Mouse (Mus musculus) MEL (cell line): ENCODE data around the gene Ceacam19. TPM values are rescaled to one million over a fixed set of nuclear protein-coding genes. Genes with fewer than 3 reads are reported as not detected.

Experiments used
- DNase-seq: peaks from one replicate; pipeline ENCODE4 v3.0.0; 2011; ENCODE audit warnings: low read depth, low spot score
- H3K27ac ChIP-seq: 2 replicates; pipeline ENCODE4 v1.5.1; 2012; ENCODE audit warnings: low read depth, mild to moderate bottlenecking, control low read depth, low read length, moderate library complexity; ENCODE audit not compliant: control insufficient read depth
- H3K27me3 ChIP-seq, 2 experiments: fragments of 150-350 bp in 1 of 2; sonication (generic) in 1 of 2; 2 replicates each; pipeline ENCODE4 v1.6.1; 2012; ENCODE audit warnings: low read length in 2 of 2, mild to moderate bottlenecking in 2 of 2, improper control_type of control experiment in 1 of 2, moderate library complexity in 1 of 2; ENCODE audit not compliant: insufficient read depth in 2 of 2, control insufficient read depth in 1 of 2
- H3K36me3 ChIP-seq, 2 experiments: 2 replicates each; pipeline ENCODE4 v1.6.1; 2012 to 2014; ENCODE audit warnings: low read length in 2 of 2, improper control_type of control experiment in 1 of 2, inconsistent platforms in 1 of 2, mild to moderate bottlenecking in 1 of 2; ENCODE audit not compliant: insufficient read depth in 2 of 2, control insufficient read depth in 1 of 2
- H3K4me1 ChIP-seq, 2 experiments: fragments of 150-350 bp in 1 of 2; sonication (generic) in 1 of 2; 2 replicates each; pipeline ENCODE4 v1.6.1; 2012; ENCODE audit warnings: low read length in 2 of 2, improper control_type of control experiment in 1 of 2, mild to moderate bottlenecking in 1 of 2; ENCODE audit not compliant: insufficient read depth in 2 of 2, control insufficient read depth in 1 of 2
- H3K4me3 ChIP-seq, 2 experiments: fragments of 150-350 bp in 1 of 2; sonication (generic) in 1 of 2; 2 replicates each; pipeline ENCODE4 v1.5.1; 2012; ENCODE audit warnings: low read depth in 2 of 2, low read length in 2 of 2, mild to moderate bottlenecking in 2 of 2, moderate library complexity in 2 of 2, control low read depth in 1 of 2, improper control_type of control experiment in 1 of 2; ENCODE audit not compliant: control insufficient read depth in 1 of 2, insufficient read depth in 1 of 2
- H3K79me2 ChIP-seq: 2 replicates; pipeline ENCODE4 v1.6.1; 2012; ENCODE audit warnings: mild to moderate bottlenecking, low read length, moderate library complexity; ENCODE audit not compliant: control insufficient read depth, poor library complexity, insufficient read depth
- H3K9ac ChIP-seq: 2 replicates; pipeline ENCODE4 v1.6.1; 2012; ENCODE audit warnings: low read depth, mild to moderate bottlenecking, control low read depth, low read length, moderate library complexity; ENCODE audit not compliant: control insufficient read depth, poor library complexity, severe bottlenecking
- H3K9me3 ChIP-seq: fragments of 150-350 bp; sonication (generic); replicated peaks from 2 replicates; pipeline ENCODE4 v1.6.1; 2012; ENCODE audit warnings: mild to moderate bottlenecking, low read length, improper control_type of control experiment, moderate library complexity; ENCODE audit not compliant: insufficient read depth
- CHD1 ChIP-seq: IDR thresholded peaks from 2 replicates; pipeline ENCODE4 v1.6.1; 2012; ENCODE audit warnings: low read depth, mild to moderate bottlenecking, inconsistent platforms, low read length, improper control_type of control experiment
- CTCF ChIP-seq, 3 experiments: IDR thresholded peaks in 2 of 3; conservative IDR thresholded peaks in 1 of 3; 2 replicates each; pipeline ENCODE4 v1.5.1; 2011 to 2012; ENCODE audit warnings: low read length in 3 of 3, low read depth in 2 of 3, mild to moderate bottlenecking in 2 of 3, improper control_type of control experiment in 1 of 3, inconsistent platforms in 1 of 3, mixed read lengths in 1 of 3, moderate library complexity in 1 of 3; ENCODE audit not compliant: control insufficient read depth in 1 of 3, insufficient read depth in 1 of 3, poor library complexity in 1 of 3, severe bottlenecking in 1 of 3
- E2F4 ChIP-seq: IDR thresholded peaks from 2 replicates; pipeline ENCODE4 v1.6.1; 2011; ENCODE audit warnings: low read depth, low read length, improper control_type of control experiment, borderline replicate concordance
- EP300 ChIP-seq, 2 experiments: IDR thresholded peaks; 2 replicates each; pipeline ENCODE4 v1.6.1; 2011; ENCODE audit warnings: improper control_type of control experiment in 2 of 2, low read length in 2 of 2, low read depth in 1 of 2, mild to moderate bottlenecking in 1 of 2
- HCFC1 ChIP-seq: IDR thresholded peaks from 2 replicates; pipeline ENCODE4 v1.6.1; 2012; ENCODE audit warnings: low read depth, mild to moderate bottlenecking, inconsistent platforms, low read length, improper control_type of control experiment, moderate library complexity
- JUND ChIP-seq: IDR thresholded peaks from 2 replicates; pipeline ENCODE4 v1.6.1; 2011; ENCODE audit warnings: low read depth, mild to moderate bottlenecking, improper control_type of control experiment, low read length
- MAX ChIP-seq: IDR thresholded peaks from 2 replicates; pipeline ENCODE4 v1.6.1; 2011; ENCODE audit warnings: low read length, improper control_type of control experiment
- MYB ChIP-seq: IDR thresholded peaks from 2 replicates; pipeline ENCODE4 v1.6.1; 2011; ENCODE audit warnings: mild to moderate bottlenecking, low read depth, low read length, improper control_type of control experiment
- MYC ChIP-seq: IDR thresholded peaks from 2 replicates; pipeline ENCODE4 v1.6.1; 2011; ENCODE audit warnings: low read depth, mild to moderate bottlenecking, low read length, improper control_type of control experiment, moderate library complexity
- NRF1 ChIP-seq: IDR thresholded peaks from 2 replicates; pipeline ENCODE4 v1.6.1; 2014; ENCODE audit warnings: low read depth, mild to moderate bottlenecking, inconsistent platforms, low read length, improper control_type of control experiment, moderate library complexity; ENCODE audit not compliant: poor library complexity, insufficient read depth, severe bottlenecking
- POLR2AphosphoS2 ChIP-seq: IDR thresholded peaks from 2 replicates; pipeline ENCODE4 v1.6.1; 2011; ENCODE audit warnings: low read length, improper control_type of control experiment
- RAD21 ChIP-seq: IDR thresholded peaks from 2 replicates; pipeline ENCODE4 v1.6.1; 2011; ENCODE audit warnings: mild to moderate bottlenecking, low read depth, low read length, improper control_type of control experiment
- TAL1 ChIP-seq: IDR thresholded peaks from 2 replicates; pipeline ENCODE4 v1.6.1; 2012; ENCODE audit warnings: mild to moderate bottlenecking, inconsistent platforms, low read length, moderate library complexity, mixed read lengths
- TCF12 ChIP-seq: IDR thresholded peaks from 2 replicates; pipeline ENCODE4 v1.6.1; 2014; ENCODE audit warnings: low read depth, mild to moderate bottlenecking, inconsistent platforms, low read length, improper control_type of control experiment, moderate library complexity
- USF2 ChIP-seq, 2 experiments: IDR thresholded peaks; 2 replicates each; pipeline ENCODE4 v1.6.1; 2011 to 2012; ENCODE audit warnings: improper control_type of control experiment in 2 of 2, low read length in 2 of 2, borderline replicate concordance in 1 of 2, inconsistent platforms in 1 of 2, low read depth in 1 of 2, mild to moderate bottlenecking in 1 of 2; ENCODE audit not compliant: insufficient read depth in 1 of 2
- ZKSCAN1 ChIP-seq: IDR thresholded peaks from 2 replicates; pipeline ENCODE4 v1.6.1; 2012; ENCODE audit warnings: low read depth, mild to moderate bottlenecking, inconsistent platforms, low read length, improper control_type of control experiment, moderate library complexity
- ZMIZ1 ChIP-seq: IDR thresholded peaks from 2 replicates; pipeline ENCODE4 v1.6.1; 2012; ENCODE audit warnings: low read depth, mild to moderate bottlenecking, inconsistent platforms, low read length, improper control_type of control experiment, moderate library complexity
- ZNF384 ChIP-seq: IDR thresholded peaks from 2 replicates; pipeline ENCODE4 v1.6.1; 2012; ENCODE audit warnings: low read depth, mild to moderate bottlenecking, inconsistent platforms, low read length, improper control_type of control experiment
- polyA plus RNA-seq, 2 experiments: library from polyadenylated mRNA; stranded (reverse) in 1 of 2; unstranded in 1 of 2; fragments of >175 nt in 1 of 2; fragments of >200 nt in 1 of 2; gene quantifications; 2 replicates each; pipeline versions ENCODE4 v1.2.1 to v1.2.4; 2012; ENCODE audit warnings: low replicate concordance in 2 of 2, low read depth in 1 of 2; ENCODE audit not compliant: insufficient read length in 2 of 2, insufficient read depth in 1 of 2, missing spikeins in 1 of 2
- total RNA-seq: library from RNA; depleted of rRNA; stranded (reverse); fragments of 300-350 nt; gene quantifications from 2 replicates; pipeline ENCODE4 v1.2.3, GENCODE M21; 2012

Ceacam19 gene
- total and polyA plus RNA-seq, 3 experiments: 0.03 to 0.04 TPM; not detected in 1

DNA sequence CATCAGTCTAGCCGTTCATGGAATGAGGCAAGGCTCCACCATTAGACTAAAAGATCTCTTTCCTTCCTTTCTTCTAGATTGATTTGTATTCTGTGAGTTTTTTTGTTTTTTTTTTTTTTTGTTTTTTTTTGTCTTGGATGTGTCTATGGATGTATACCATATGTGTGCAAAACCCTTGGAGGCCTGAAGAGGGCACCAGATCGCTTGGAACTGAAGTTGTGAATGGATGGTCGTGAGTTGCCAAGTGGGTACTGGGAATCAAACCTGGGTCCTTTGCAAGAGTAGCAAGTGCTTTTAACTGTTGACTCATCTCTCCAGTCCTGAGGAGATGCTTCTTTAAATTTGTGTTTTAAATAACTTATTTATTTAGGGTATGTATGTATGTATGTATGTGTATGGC lies 53.7 kb downstream of the Ceacam19 start:
- Histone ChIP-seq H3K9me3 (no peaks in the 10 kb centered on the region), H3K79me2 (no peaks in the 10 kb centered on the region), H3K36me3 (peaks cover 0 to 4% of the 10 kb centered on the region in 2 experiments; a peak in 1 of 4 replicates), H3K4me1 (peaks cover 0 to 10% of the 10 kb centered on the region in 2 experiments; a peak in 3 of 4 replicates), H3K9ac (no peak overlapping the region), H3K27me3 (no peaks in the 10 kb centered on the region), H3K4me3 (no peak overlapping the region), H3K27ac (no peak overlapping the region)
- no peak for TF ChIP-seq NRF1
- TF ChIP-seq JUND: no peak
- TF ChIP-seq MYC: no peak
- no peak for TF ChIP-seq E2F4
- peak; percentile 52 to 56 (median 54) for TF ChIP-seq CTCF (IDR thresholded peaks at IDR 0.05 in 2 of 3, conservative IDR thresholded peaks at IDR 0.05 in 1 of 3; ENCODE audit: control insufficient read depth in 1 of 3, insufficient read depth in 1 of 3, low read depth in 2 of 3, low read length in 3 of 3, poor library complexity in 1 of 3, severe bottlenecking in 1 of 3)
- no peak for TF ChIP-seq ZKSCAN1
- no peak for TF ChIP-seq USF2 (IDR thresholded peaks at IDR 0.05; ENCODE audit: borderline replicate concordance in 1 of 2, insufficient read depth in 1 of 2, low read depth in 1 of 2, low read length in 2 of 2)
- TF ChIP-seq RAD21: peak; percentile 29
- 0 out of 2 replicates have a peak, but pooled peaks have one; percentile 42 for TF ChIP-seq ZNF384
- DNase-seq: peak; percentile 58

DNA sequence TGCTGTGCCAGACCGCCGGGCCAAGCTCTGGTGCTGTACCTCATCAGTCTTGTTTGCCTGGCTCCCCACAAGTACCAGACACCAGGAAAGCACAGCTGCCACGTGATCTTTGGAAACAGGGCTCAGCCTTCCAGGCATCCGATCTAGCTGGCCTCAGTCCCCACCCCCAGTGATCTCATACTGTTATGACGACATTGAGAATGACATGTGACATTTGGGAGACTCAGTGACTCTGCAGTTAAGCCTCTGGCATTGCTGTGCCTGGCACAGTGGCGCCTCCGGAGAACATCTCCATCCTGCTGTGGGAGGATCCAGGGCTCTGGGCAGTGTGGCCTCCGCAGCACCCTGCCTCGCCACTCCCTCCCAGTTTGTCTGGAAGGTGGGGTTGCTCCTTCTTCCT lies 55.9 kb downstream of the Ceacam19 start:
- Histone ChIP-seq H3K4me1 (peaks cover 0 to 10% of the 10 kb centered on the region in 2 experiments; a peak in 3 of 4 replicates), H3K9me3 (no peaks in the 10 kb centered on the region), H3K4me3 (no peak overlapping the region), H3K27me3 (no peaks in the 10 kb centered on the region), H3K9ac (no peak overlapping the region), H3K27ac (no peak overlapping the region), H3K36me3 (peaks cover 0 to 4% of the 10 kb centered on the region in 2 experiments; a peak in 1 of 4 replicates), H3K79me2 (no peaks in the 10 kb centered on the region)
- no peak for TF ChIP-seq NRF1
- TF ChIP-seq HCFC1: no peak
- TF ChIP-seq POLR2AphosphoS2: no peak
- no peak for TF ChIP-seq ZMIZ1
- TF ChIP-seq CHD1: no peak
- no peak for TF ChIP-seq EP300 (IDR thresholded peaks at IDR 0.05; ENCODE audit: low read depth in 1 of 2, low read length in 2 of 2)
- TF ChIP-seq TCF12: no peak
- TF ChIP-seq MYB: no peak
- TF ChIP-seq MAX: no peak
- TF ChIP-seq JUND: no peak
- TF ChIP-seq TAL1: no peak
- DNase-seq: no peak
